Mouse (Mus musculus) WW6 (cell line): Measurements from ENCODE around the gene Trmt1l.

Experiments used
- DNase-seq: peaks from one replicate; pipeline ENCODE4 v3.0.0-alpha.2; 2013; ENCODE audit warnings: low read depth, low spot score

Gene Trmt1l

GRCm38 (mm10) chr1:151494711-151495110 is 66.4 kb downstream of the Trmt1l start:
- DNase-seq = no peak

- DNase-seq = no peak
These were observed 67.4 kb downstream of the Trmt1l start for GRCm38 (mm10) chr1:151495635-151496285.

DNA sequence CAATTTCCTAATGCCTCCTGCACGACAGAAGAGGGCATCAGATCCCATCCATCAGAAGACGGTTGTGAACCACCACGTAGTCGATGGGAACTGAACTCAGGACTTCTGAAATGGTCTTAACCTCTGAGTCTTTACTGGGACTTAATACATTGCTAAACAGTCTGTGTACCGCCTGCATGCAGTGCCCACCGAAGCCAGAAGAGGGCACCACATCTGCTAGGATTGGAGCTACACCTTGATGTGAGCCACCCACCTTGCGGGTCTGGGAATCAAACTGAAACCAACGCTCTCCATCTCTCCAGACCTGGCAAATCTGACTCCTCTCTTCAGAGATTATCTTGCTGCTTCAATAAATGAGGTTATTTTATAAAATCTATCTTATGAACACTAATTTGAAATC is 68.7 kb downstream of the Trmt1l start:
- DNase-seq = peak; percentile 60

DNA sequence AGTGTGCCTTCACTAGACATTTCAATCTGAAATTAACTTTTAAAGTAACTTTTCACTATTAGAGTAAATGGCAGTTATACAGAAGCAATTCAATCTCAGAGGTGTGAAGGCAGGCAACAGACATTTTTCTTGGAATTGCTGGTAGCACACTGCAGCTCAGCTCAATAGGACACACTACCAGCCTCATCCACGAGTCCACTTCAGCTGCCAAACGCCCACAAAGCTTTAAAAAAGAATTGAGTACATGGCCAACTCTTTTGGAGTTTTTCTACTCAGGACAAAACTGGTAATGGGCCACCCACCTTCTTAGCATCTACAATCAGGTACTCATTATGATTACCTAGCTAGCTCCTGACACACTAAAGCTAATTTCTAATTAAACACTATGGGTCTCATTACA is 69.6 kb downstream of the Trmt1l start:
- no peak for DNase-seq

GRCm38 (mm10) chr1:151498381-151498780 is 70.0 kb downstream of the Trmt1l start:
- DNase-seq = no peak

- no peak for DNase-seq
These were observed 71.6 kb downstream of the Trmt1l start for GRCm38 (mm10) chr1:151499815-151500501.

- peak; percentile 87 for DNase-seq
These were observed 72.4 kb downstream of the Trmt1l start, which contains the start of gene Rnf2 for GRCm38 (mm10) chr1:151500531-151501361. Gene Rnf2 (minus strand): TSS chr1:151500955.
